Mouse (Mus musculus): ENCODE data around the gene Cyb5r1. TPM values are rescaled to one million over a fixed set of nuclear protein-coding genes. Genes with fewer than 3 reads are reported as not detected.
A peak's percentile ranks its signal among the peaks of the same experiment; 100 is the strongest.

Gene Cyb5r1
- polyA plus RNA-seq, 1 experiment from 2014 or later = 18.3 TPM

- 18% methylated on average over 8 of the region's 8 CpGs for whole genome bisulfite sequencing (ENCODE audit: insufficient replicate concordance)
- H3K9ac ChIP-seq (ENCODE audit: low read depth, low read length) = peak overlapping the region; percentile 79
- H3K27me3 ChIP-seq (ENCODE audit: control insufficient read depth, insufficient read depth, low read depth, low read length) = no peaks in the 10 kb centered on the region
- peak overlapping the region; percentile 80 for H3K4me3 ChIP-seq (ENCODE audit: low read depth, low read length)
- ATAC-seq (ENCODE audit: low read depth) = peak; percentile 7; the same call in 1 of the 2 replicates
- no peaks in the 10 kb centered on the region for H3K9me3 ChIP-seq (replicated peaks; ENCODE audit: control insufficient read depth, low read length)
- H3K4me2 ChIP-seq (ENCODE audit: low read depth, low read length) = peak overlapping the region; percentile 79
- H3K4me1 ChIP-seq (ENCODE audit: control insufficient read depth, low read depth, low read length) = peaks cover 10% of the 10 kb centered on the region
- H3K36me3 ChIP-seq (ENCODE audit: control insufficient read depth, insufficient read depth) = peaks cover 19% of the 10 kb centered on the region
- H3K27ac ChIP-seq (ENCODE audit: low read length) = peak overlapping the region; percentile 78
These were observed 1.0 kb downstream of the Cyb5r1 start for GRCm38 (mm10) chr1:134406414-134406771.

GRCm38 (mm10) chr1:134408080-134408479 lies 2.7 kb downstream of the Cyb5r1 start:
- no peaks in the 10 kb centered on the region for H3K9me3 ChIP-seq (replicated peaks; ENCODE audit: control insufficient read depth, low read length)
- H3K9ac ChIP-seq (ENCODE audit: low read depth, low read length) = no peak overlapping the region
- WGBS (ENCODE audit: insufficient replicate concordance) = 86% methylated on average over 8 of the region's 8 CpGs
- no peaks in the 10 kb centered on the region for H3K27me3 ChIP-seq (ENCODE audit: control insufficient read depth, insufficient read depth, low read depth, low read length)
- H3K4me3 ChIP-seq (ENCODE audit: low read depth, low read length) = no peak overlapping the region
- no peak overlapping the region for H3K4me2 ChIP-seq (ENCODE audit: low read depth, low read length)
- H3K4me1 ChIP-seq (ENCODE audit: control insufficient read depth, low read depth, low read length) = peaks cover 10% of the 10 kb centered on the region
- ATAC-seq (ENCODE audit: low read depth) = no peak
- H3K36me3 ChIP-seq (ENCODE audit: control insufficient read depth, insufficient read depth) = peaks cover 19% of the 10 kb centered on the region
- H3K27ac ChIP-seq (ENCODE audit: low read length) = no peak overlapping the region

GRCm38 (mm10) chr1:134411706-134412629 lies 6.6 kb downstream of the Cyb5r1 start:
- Histone ChIP-seq H3K4me1 (ENCODE audit: control insufficient read depth, low read depth, low read length) (peaks cover 16% of the 10 kb centered on the region), H3K4me2 (ENCODE audit: low read depth, low read length) (no peak overlapping the region), H3K27ac (ENCODE audit: low read length) (no peak overlapping the region), H3K9me3 (replicated peaks; ENCODE audit: control insufficient read depth, low read length) (no peaks in the 10 kb centered on the region), H3K9ac (ENCODE audit: low read depth, low read length) (no peak overlapping the region), H3K36me3 (ENCODE audit: control insufficient read depth, insufficient read depth) (peaks cover 19% of the 10 kb centered on the region), H3K4me3 (ENCODE audit: low read depth, low read length) (no peak overlapping the region), H3K27me3 (ENCODE audit: control insufficient read depth, insufficient read depth, low read depth, low read length) (no peaks in the 10 kb centered on the region)
- 83% methylated on average over 9 of the region's 9 CpGs for WGBS (ENCODE audit: insufficient replicate concordance)
- no peak for ATAC-seq (ENCODE audit: low read depth)

- H3K4me3 ChIP-seq (ENCODE audit: low read depth, low read length) = no peak overlapping the region
- no peaks in the 10 kb centered on the region for H3K27me3 ChIP-seq (ENCODE audit: control insufficient read depth, insufficient read depth, low read depth, low read length)
- H3K4me2 ChIP-seq (ENCODE audit: low read depth, low read length) = peak overlapping the region; percentile 77
- no peak for ATAC-seq (ENCODE audit: low read depth)
- peaks cover 17% of the 10 kb centered on the region; the same call in 1 of the 2 replicates for H3K36me3 ChIP-seq (ENCODE audit: control insufficient read depth, insufficient read depth)
- no peaks in the 10 kb centered on the region for H3K9me3 ChIP-seq (replicated peaks; ENCODE audit: control insufficient read depth, low read length)
- no peak overlapping the region for H3K9ac ChIP-seq (ENCODE audit: low read depth, low read length)
- peaks cover 35% of the 10 kb centered on the region for H3K4me1 ChIP-seq (ENCODE audit: control insufficient read depth, low read depth, low read length)
- H3K27ac ChIP-seq (ENCODE audit: low read length) = peak overlapping the region; percentile 99
- WGBS (ENCODE audit: insufficient replicate concordance) = 56% methylated on average over 2 of the region's 2 CpGs
These were observed 8.7 kb downstream of the Cyb5r1 start for GRCm38 (mm10) chr1:134414038-134414437.

- Histone ChIP-seq H3K27me3 (ENCODE audit: control insufficient read depth, insufficient read depth, low read depth, low read length) (no peaks in the 10 kb centered on the region), H3K4me2 (ENCODE audit: low read depth, low read length) (peak overlapping the region; percentile 77), H3K36me3 (ENCODE audit: control insufficient read depth, insufficient read depth) (peaks cover 12% of the 10 kb centered on the region; the same call in 1 of the 2 replicates), H3K4me3 (ENCODE audit: low read depth, low read length) (peak overlapping the region; percentile 88), H3K27ac (ENCODE audit: low read length) (peak overlapping the region; percentile 99), H3K9me3 (replicated peaks; ENCODE audit: control insufficient read depth, low read length) (no peaks in the 10 kb centered on the region), H3K4me1 (ENCODE audit: control insufficient read depth, low read depth, low read length) (peaks cover 41% of the 10 kb centered on the region), H3K9ac (ENCODE audit: low read depth, low read length) (peak overlapping the region; percentile 56)
- 17% methylated on average over 11 of the region's 11 CpGs for WGBS (ENCODE audit: insufficient replicate concordance)
- no peak for ATAC-seq (ENCODE audit: low read depth)
These were observed 9.3 kb downstream of the Cyb5r1 start for GRCm38 (mm10) chr1:134414501-134415167.

- Histone ChIP-seq H3K4me2 (ENCODE audit: low read depth, low read length) (peak within 1 kb of the TSS; percentile 77), H3K36me3 (ENCODE audit: control insufficient read depth, insufficient read depth) (peaks cover 9% of the 10 kb centered on the region; the same call in 1 of the 2 replicates), H3K9ac (ENCODE audit: low read depth, low read length) (peak within 1 kb of the TSS; percentile 96), H3K4me3 (ENCODE audit: low read depth, low read length) (peak within 1 kb of the TSS; percentile 88), H3K4me1 (ENCODE audit: control insufficient read depth, low read depth, low read length) (peaks cover 48% of the 10 kb centered on the region), H3K27me3 (ENCODE audit: control insufficient read depth, insufficient read depth, low read depth, low read length) (no peaks in the 10 kb centered on the region), H3K9me3 (replicated peaks; ENCODE audit: control insufficient read depth, low read length) (no peaks in the 10 kb centered on the region), H3K27ac (ENCODE audit: low read length) (peak within 1 kb of the TSS; percentile 99)
- peak; percentile 97 for ATAC-seq (ENCODE audit: low read depth)
- WGBS (ENCODE audit: insufficient replicate concordance) = under 1% methylated on average over 67 of the region's 77 CpGs
These were observed 9.9 kb downstream of the Cyb5r1 start, which contains the start of gene Adipor1 for GRCm38 (mm10) chr1:134415168-134415831. Adipor1 (plus strand) TSS chr1:134415378.

- H3K4me3 ChIP-seq (ENCODE audit: low read depth, low read length) = peak overlapping the region; percentile 88
- peak overlapping the region; percentile 4 for H3K9ac ChIP-seq (ENCODE audit: low read depth, low read length)
- ATAC-seq (ENCODE audit: low read depth) = no peak
- peaks cover 77% of the 10 kb centered on the region for H3K4me1 ChIP-seq (ENCODE audit: control insufficient read depth, low read depth, low read length)
- H3K4me2 ChIP-seq (ENCODE audit: low read depth, low read length) = peak overlapping the region; percentile 71
- no peaks in the 10 kb centered on the region for H3K9me3 ChIP-seq (replicated peaks; ENCODE audit: control insufficient read depth, low read length)
- 48% methylated on average over 2 of the region's 2 CpGs for WGBS (ENCODE audit: insufficient replicate concordance)
- peak overlapping the region; percentile 78 for H3K27ac ChIP-seq (ENCODE audit: low read length)
- no peaks in the 10 kb centered on the region for H3K27me3 ChIP-seq (ENCODE audit: control insufficient read depth, insufficient read depth, low read depth, low read length)
- H3K36me3 ChIP-seq (ENCODE audit: control insufficient read depth, insufficient read depth) = peaks cover 11% of the 10 kb centered on the region
These were observed 13.1 kb downstream of the Cyb5r1 start for GRCm38 (mm10) chr1:134418414-134418975.

GRCm38 (mm10) chr1:134419176-134419575 lies 13.8 kb downstream of the Cyb5r1 start:
- Histone ChIP-seq H3K36me3 (ENCODE audit: control insufficient read depth, insufficient read depth) (peaks cover 13% of the 10 kb centered on the region), H3K27me3 (ENCODE audit: control insufficient read depth, insufficient read depth, low read depth, low read length) (no peaks in the 10 kb centered on the region), H3K27ac (ENCODE audit: low read length) (peak overlapping the region; percentile 78), H3K4me1 (ENCODE audit: control insufficient read depth, low read depth, low read length) (peaks cover 81% of the 10 kb centered on the region), H3K4me2 (ENCODE audit: low read depth, low read length) (peak overlapping the region; percentile 71), H3K9me3 (replicated peaks; ENCODE audit: control insufficient read depth, low read length) (no peaks in the 10 kb centered on the region), H3K4me3 (ENCODE audit: low read depth, low read length) (peak overlapping the region; percentile 88), H3K9ac (ENCODE audit: low read depth, low read length) (peak overlapping the region; percentile 42)
- WGBS (ENCODE audit: insufficient replicate concordance) = 0% methylated on average over 1 of the region's 1 CpGs
- ATAC-seq (ENCODE audit: low read depth) = no peak
